Mouse (Mus musculus) retina, postnatal 7 days (tissue): ENCODE results near the gene Asdurf.
"Not testable (repeated sequence)": the region's sequence is repeated elsewhere in the genome, so short reads cannot be mapped to it uniquely, and the experiment has no call there.

Experiments
- DNase-seq: peaks from one replicate; pipeline ENCODE4 v3.0.0-alpha.2; 2012; ENCODE audit warnings: low read depth, low spot score

Gene Asdurf

GRCm38 (mm10) chr1:53352327-53353261 is at the start of gene Asdurf, which contains the start of the genes Gm28551 and Asnsd1:
Gene Asdurf, minus strand, starts transcription at chr1:53352619.
Gene Gm28551, minus strand, starts transcription at chr1:53352667.
Gene Asnsd1, minus strand, starts transcription at chr1:53352752.
- DNase-seq = peak; percentile 94

- not testable (repeated sequence) for DNase-seq
These were observed 41.7 kb upstream of the Asdurf start for GRCm38 (mm10) chr1:53393936-53394760.

- no peak for DNase-seq
These were observed 36.3 kb upstream of the Asdurf start for GRCm38 (mm10) chr1:53388762-53389161.

- no peak for DNase-seq
These were observed 31.8 kb upstream of the Asdurf start for GRCm38 (mm10) chr1:53384085-53384688.

GRCm38 (mm10) chr1:53377731-53378130 is 25.3 kb upstream of the Asdurf start:
- no peak for DNase-seq

- DNase-seq = not testable (repeated sequence)
These were observed 23.5 kb upstream of the Asdurf start for GRCm38 (mm10) chr1:53375965-53376364.

GRCm38 (mm10) chr1:53358988-53359387 is 6.6 kb upstream of the Asdurf start:
- no peak for DNase-seq

GRCm38 (mm10) chr1:53341071-53341470 is 11.3 kb downstream of the Asdurf start:
- no peak for DNase-seq

GRCm38 (mm10) chr1:53337403-53337802 is 15.0 kb downstream of the Asdurf start:
- not testable (repeated sequence) for DNase-seq

- DNase-seq = no peak
These were observed 17.0 kb downstream of the Asdurf start for GRCm38 (mm10) chr1:53335465-53335864.

- not testable (repeated sequence) for DNase-seq
These were observed 18.9 kb downstream of the Asdurf start for GRCm38 (mm10) chr1:53333527-53333926.

GRCm38 (mm10) chr1:53324827-53325494 is 27.5 kb downstream of the Asdurf start:
- no peak for DNase-seq

- no peak for DNase-seq
These were observed 28.1 kb downstream of the Asdurf start for GRCm38 (mm10) chr1:53324277-53324676.

- DNase-seq = no peak
These were observed 29.2 kb downstream of the Asdurf start for GRCm38 (mm10) chr1:53323254-53323653.

- DNase-seq = no peak
These were observed 30.6 kb downstream of the Asdurf start for GRCm38 (mm10) chr1:53321662-53322344.

GRCm38 (mm10) chr1:53312989-53313967 is 39.1 kb downstream of the Asdurf start, which contains the start of gene Osgepl1:
Gene Osgepl1, plus strand, starts transcription at chr1:53313624.
- peak; percentile 72 for DNase-seq

GRCm38 (mm10) chr1:53300506-53300905 is 51.9 kb downstream of the Asdurf start:
- DNase-seq = no peak
